Mouse (Mus musculus): ENCODE data around the gene Gm2431.

The Gm2431 gene

GRCm38 (mm10) chr7:142211559-142211958 is 46.6 kb downstream of the Gm2431 start, which contains the start of gene Gm7579:
Gm7579 (plus strand) TSS chr7:142211859.
- DNase-seq (ENCODE audit: low read depth, low spot score) = no peak
